Mouse (Mus musculus) forelimb bud, embryonic 11.5 days (tissue): ENCODE data around the gene Kctd6.
"Not testable (repeated sequence)": the region's sequence is repeated elsewhere in the genome, so short reads cannot be mapped to it uniquely, and the experiment has no call there.

Source experiments
- DNase-seq: peaks from one replicate; pipeline ENCODE4 v3.0.0-alpha.2; 2012; ENCODE audit warnings: low read depth, low spot score

Kctd6 gene

DNA sequence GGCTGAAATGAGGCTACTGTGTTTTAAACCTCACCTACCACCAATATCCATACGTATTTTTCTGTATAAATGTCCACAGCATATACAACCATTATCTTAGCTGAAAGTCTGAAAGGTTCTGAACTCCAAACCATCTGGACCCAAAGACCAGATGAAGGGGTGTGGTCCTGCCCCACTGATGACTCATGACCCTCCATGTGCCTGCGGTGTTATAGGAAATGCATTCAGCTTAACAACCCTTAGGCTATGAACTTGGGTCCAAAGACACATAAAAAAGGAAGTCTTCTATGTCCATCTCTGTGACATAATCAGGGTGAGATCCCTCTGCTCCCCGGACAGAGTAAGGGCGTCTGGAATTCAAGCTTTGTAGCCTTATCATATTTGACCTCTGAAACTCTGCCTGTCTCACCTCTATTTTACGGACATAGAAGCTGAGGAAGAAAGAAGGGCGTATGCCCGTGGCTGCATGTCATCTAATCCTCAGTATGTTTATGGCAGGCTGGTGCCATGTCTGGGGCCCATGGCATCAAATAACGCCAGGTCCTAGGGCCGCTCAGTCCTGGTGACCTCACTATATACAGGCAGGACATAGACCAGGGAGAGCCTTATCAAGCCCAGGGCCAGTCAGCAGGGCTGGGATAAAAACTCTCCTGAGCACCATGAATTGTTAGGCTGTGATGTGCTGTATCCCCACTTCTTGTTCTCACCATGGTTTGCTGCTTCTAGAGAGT, 36.4 kb downstream of the Kctd6 start:
- no peak for DNase-seq

DNA sequence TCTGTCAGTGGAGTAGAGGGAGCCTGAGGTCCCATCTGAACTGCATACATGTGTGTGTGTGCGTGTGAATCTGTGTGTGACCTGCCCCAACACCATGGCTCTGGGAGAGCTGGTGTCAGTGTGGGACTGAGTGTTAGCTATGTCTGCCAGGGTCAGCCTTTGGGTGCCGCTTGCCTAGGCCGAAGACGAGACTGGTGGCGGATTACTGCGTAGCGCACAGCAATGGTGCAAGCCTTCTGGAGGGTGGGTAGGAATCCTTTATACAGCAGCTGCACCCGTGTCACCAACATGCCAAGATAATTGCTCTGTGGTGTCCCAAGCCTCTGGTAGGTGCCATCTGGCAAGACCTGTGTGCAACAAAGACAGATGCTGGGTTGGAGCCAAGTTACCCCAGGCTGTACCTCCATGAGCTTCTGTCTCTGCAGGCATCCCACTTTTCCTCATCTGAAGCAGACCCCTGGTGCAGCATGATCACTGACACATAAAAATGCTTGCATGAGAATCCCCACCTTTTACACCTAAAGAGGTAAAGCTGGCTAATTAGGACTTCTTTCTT, 37.5 kb downstream of the Kctd6 start:
- no peak for DNase-seq

DNA sequence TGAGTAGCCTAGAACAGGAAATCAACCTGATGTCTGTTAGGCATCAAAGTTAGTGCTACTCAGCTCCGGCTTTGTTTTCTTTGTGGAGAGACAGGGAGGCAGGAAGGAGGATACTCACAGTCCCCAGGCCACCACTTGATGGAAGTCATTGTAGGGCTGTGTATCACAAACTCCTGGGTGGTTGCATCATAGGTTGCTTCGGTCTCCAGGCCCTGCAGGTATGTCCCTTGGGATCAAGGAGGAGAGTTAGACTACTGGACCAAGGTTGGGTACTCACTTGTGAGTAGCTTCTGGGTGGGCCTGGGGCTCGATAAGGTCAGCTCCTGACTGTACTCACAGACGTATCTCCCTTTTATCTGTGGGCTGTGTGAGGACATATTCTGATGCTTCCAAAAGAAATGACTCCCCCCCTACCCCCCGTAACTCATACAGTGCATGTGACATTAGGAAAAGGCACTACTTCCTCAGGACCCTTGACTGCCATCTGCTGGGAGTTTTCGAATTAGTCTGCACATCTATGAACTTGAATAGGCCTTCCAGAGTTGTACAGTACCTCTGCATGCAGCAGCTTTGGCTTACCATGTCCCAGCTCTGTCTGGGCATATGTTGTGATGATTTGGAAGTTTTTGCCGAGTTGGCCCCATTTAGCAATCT, 41.3 kb downstream of the Kctd6 start:
- peak; percentile 45 for DNase-seq

DNA sequence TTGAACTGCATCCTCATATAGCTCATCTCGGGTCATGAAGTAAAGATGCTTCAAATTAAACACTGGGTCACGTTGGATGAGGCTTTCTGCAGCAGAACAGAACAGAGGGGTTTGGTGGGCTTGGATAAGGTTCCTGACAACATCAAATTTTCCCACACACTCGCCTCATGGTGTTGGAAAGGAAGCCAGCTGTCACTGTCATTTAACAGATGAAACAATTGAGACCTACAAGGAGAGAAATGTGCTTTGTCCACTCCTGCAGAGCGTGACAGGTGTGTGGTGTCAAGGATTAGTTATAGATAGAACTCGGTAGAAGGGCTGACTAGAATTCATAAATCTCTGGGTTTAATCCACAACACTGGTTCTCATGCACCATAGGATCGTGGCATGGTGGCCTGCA, 42.1 kb downstream of the Kctd6 start:
- DNase-seq = no peak

DNA sequence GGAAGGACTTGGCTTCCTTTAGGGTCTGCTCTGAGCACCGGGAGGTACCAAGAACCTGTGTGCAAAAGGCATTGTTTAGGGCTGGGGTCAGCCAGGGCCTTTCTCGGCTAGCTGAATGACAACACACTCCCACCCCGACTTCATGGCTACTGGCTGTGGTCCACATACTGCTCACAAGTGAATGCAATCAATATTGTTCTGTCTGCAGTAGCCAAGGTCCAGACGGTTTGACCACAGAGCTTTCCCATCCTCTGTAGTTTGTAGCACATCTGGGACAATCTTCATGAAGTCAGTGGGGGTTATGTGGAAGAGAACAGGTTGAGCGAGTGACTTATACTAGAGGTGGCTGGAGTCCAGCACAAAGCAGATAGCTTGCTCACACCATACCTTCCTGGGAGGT, 42.9 kb downstream of the Kctd6 start:
- DNase-seq = no peak

DNA sequence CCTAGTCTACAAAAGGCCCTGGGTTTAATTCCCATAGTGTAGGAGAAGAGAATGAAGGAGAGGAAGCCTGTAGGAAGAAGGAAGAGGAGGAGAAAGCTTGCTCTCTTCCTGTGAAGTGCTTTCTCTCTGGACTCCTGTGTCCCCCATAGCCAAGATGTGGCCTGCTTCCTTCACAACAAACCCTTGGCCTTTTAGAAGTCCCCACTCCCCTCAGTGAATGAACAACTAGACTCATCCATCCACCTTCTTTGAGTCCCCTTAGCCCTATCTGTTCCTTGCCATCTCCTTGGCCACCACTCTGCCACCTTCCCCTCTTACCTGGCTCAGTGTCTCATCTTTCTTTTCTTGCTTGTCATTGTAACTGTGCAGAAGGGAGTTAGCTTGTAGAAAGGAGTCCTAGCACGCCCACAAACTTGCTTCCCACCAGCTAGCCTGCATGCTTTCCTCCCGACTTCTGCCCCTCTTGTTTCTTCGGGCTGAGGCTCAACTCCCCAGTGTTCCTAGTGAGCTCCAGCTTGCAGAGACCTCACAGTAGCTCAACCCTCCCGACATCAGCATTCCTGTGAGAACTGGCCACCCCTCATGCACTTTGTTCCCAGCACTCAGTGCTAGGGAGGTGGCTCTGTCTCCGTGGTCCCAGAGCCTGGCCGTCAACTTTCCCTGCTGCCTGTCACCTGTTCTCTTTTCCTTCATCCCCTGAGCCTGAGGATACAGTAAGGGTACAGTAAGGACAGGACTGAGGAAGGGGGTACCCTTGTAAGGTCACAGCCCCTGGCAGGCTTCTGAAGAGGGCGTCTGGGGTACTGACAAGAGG, 43.8 kb downstream of the Kctd6 start:
- DNase-seq = no peak

DNA sequence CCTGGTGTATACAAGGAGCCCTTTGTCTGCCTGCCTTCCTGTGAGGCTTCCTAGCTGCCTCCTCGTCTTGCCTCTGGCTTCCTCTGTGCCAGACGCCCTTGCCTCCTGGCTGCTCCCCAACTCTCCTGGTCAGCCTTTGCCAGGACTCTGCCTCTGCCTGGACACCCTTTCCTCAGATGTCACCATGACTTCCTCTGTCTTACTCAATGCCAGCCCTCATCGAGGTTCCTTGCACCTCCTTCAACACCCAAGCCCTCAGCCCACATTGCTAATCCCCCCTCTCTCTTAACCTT, 44.3 kb downstream of the Kctd6 start:
- DNase-seq = no peak

DNA sequence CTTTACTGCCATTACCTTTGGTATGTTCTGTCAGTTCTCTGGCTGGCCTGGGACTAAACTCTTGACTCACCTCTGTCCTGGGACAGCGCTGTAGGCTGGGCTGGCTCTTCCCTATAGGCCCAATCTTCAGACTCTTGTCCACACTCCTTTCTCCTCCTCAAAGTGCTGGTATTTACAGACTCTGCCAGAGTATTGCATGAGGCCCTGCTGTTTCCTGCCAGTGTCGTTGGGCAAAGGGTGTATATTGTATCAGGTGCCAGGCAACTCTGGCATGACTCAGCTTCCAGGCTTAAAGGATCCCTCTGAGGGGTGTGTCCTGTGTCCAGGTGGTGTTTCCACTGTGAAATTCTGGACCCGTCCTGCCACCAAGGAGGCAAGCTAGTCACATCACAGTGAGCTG, 44.8 kb downstream of the Kctd6 start:
- no peak for DNase-seq

DNA sequence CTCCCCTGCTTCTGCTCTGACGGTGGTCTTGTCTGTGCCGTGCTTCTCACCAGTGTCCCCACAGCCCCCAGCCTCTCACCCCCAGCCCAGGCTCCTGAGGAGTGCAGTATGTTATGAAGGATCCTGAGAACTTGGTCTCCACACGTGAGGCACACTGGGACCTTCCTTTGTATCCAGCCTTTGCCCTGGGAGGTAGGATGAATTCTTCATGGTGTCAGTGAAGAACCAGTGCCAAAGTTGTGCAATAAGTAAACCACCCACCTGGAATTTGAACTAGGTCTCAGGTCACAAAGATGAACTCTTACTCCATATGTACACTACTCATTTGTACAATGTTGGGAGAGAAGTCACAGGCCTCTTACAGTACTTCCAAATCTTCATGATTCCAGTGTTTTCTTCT, 45.2 kb downstream of the Kctd6 start, which contains the start of gene Acox2:
Gene Acox2 (minus strand): TSS at position 188 of the 400 bp plus-strand sequence.
- DNase-seq = no peak

DNA sequence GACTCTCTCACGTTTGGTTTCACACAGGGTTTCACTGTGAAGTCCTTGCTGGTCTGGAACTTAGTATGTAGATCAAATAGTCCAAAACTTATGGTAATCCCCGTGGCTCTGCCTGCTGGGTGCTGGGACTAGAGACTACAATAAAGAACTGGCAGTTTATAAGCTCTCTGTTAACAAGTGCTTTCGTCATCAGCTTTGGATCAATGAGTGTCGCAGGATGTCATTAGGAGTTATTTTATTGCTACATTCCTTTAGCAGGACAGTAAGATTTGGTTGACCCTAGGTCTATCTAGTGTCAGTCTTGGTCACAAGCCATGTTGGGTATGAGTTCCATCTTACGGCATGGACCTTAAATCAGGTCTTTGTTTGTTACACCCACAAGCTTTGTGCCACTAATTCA, 46.3 kb downstream of the Kctd6 start:
- no peak for DNase-seq

DNA sequence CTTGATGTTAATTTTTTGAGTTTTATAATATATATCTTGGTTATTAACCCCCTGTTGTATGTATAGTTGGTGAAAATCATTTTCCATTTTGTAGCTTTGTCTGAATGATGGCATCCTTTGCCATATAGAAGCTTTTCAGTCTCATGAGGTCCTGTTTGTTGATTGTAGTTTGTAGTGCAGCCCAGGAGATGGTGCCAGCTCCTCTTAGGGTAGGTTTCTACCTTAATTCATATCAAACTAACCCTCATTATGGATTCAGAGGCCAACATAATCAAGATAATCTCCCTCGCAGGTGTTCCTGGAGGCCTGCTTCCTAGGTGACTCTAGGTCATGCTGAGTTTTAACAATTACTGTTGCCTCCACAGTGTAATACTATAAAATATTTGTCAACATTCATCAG, 48.3 kb downstream of the Kctd6 start:
- DNase-seq = no peak

DNA sequence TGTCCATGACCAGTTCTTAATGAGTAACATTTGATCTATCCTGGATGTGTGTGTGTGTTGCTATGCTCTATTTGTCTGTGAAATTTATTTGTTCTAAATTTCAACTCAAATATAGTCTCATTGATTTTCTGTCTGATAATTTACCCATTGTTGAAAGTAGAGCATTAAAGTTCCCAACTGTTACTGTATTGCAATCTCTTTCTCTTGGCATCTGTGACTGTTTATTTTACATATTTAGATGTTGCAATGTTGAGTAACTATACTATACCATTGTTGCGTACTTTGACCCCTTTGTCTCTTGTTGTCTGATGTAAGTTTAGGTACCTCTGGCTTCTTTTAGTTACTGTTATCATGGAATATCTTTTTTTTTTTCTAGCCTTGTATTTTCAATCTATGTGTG, 50.4 kb downstream of the Kctd6 start:
- no peak for DNase-seq

DNA sequence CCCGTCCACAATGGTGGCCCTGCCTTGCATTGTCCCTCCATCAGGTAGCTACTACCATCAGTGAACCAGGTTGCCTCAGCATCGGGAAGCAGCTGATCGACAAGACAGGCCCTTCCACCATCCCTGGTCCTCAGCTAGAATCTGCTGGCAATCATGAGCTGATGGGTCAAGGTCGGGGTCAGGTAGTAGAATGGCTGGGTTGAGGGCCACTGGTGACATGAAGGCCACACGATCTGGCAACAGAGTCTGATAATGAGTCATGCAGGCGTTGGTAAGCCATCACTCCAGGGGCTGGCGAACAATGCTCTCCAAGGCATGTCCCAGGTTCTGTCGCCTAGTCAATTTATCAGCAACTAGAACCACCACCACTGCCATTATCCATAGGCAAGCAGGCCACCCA, 57.3 kb downstream of the Kctd6 start:
- DNase-seq = not testable (repeated sequence)
